Mouse (Mus musculus) forebrain, embryonic 11.5 days (tissue): ENCODE measurements at regions not wholly inside any gene's neighbourhood (a gene's known extent, or its start where the extent isn't known, plus 50 kb on each side); places are given as distances from the start of the nearest gene placed in this dataset.

Experiments
- ATAC-seq: fragments of 200-750 bp; cut with Nextera tagmentation; replicated peaks from 2 replicates; pipeline ENCODE4 v1.8.0; 2017; ENCODE audit warnings: moderate TSS enrichment; ENCODE audit not compliant: low FRiP score
- DNase-seq: peaks from one replicate; pipeline ENCODE4 v3.0.0-alpha.2; 2017; ENCODE audit warnings: low spot score
- H3K27ac ChIP-seq: fragments of 300-500 bp; sonication (generic); 2 replicates; pipeline ENCODE4 v1.5.1; 2014; ENCODE audit warnings: low read depth, low read length
- H3K27me3 ChIP-seq: fragments of 300-500 bp; sonication (generic); 2 replicates; pipeline ENCODE4 v1.6.1; 2014; ENCODE audit warnings: mild to moderate bottlenecking, low read length, mixed read lengths; ENCODE audit not compliant: control insufficient read depth, insufficient read depth
- H3K36me3 ChIP-seq: fragments of 300-500 bp; sonication (generic); 2 replicates; pipeline ENCODE4 v1.6.1; 2014; ENCODE audit warnings: mild to moderate bottlenecking, low read length, moderate library complexity, mixed read lengths; ENCODE audit not compliant: control insufficient read depth, insufficient read depth
- H3K4me1 ChIP-seq: fragments of 300-500 bp; sonication (generic); replicated peaks from 2 replicates; pipeline ENCODE4 v1.6.1; 2014; ENCODE audit warnings: low read length, mixed read lengths; ENCODE audit not compliant: control insufficient read depth, insufficient read depth
- H3K4me2 ChIP-seq: fragments of 300-500 bp; sonication (generic); 2 replicates; pipeline ENCODE4 v1.6.1; 2014; ENCODE audit warnings: low read depth, mild to moderate bottlenecking, low read length, moderate library complexity, mixed read lengths; ENCODE audit not compliant: severe bottlenecking
- H3K4me3 ChIP-seq: fragments of 300-500 bp; sonication (generic); 2 replicates; pipeline ENCODE4 v1.5.1; 2014; ENCODE audit warnings: low read depth, low read length
- H3K9ac ChIP-seq: fragments of 300-500 bp; sonication (generic); 2 replicates; pipeline ENCODE4 v1.6.1; 2014; ENCODE audit warnings: low read length
- H3K9me3 ChIP-seq: fragments of 300-500 bp; sonication (generic); 2 replicates; pipeline ENCODE4 v1.6.1; 2016; ENCODE audit warnings: low read length, mixed read lengths; ENCODE audit not compliant: control insufficient read depth
- WGBS: fragments of 180-500 bp; shearing (Covaris S2); extraction: QIAGEN DNeasy Blood & Tissue Kit; methylation state at CpG from one replicate; pipeline ENCODE4 v1.1.7; 2014; 5-methylcytosine and 5-hydroxymethylcytosine counted together

DNA sequence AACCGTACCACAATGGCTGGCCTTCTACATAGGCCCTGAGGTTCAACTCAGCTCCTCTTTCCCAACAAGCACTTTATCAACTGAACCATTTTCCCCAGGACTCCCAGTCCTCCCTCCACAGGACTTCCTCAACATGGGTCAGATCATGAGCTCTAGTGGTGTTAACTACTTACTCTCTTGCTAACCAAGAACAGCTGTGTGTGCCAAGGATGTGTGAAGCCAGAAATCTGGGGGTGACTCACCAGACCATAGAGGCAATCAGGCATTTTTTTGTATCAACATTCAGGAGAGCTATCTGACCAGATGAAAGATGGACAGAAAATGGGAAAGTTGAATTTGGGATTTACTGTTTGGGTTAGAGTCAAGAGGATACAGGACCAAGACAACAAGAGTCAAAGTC is 359.0 kb downstream of the En1 start:
- H3K27me3 ChIP-seq: peaks cover 6% of the 10 kb centered on the region; the same call in 1 of the 2 replicates
- ATAC-seq: no peak
- no peak overlapping the region for H3K9ac ChIP-seq
- H3K27ac ChIP-seq: no peak overlapping the region
- H3K4me3 ChIP-seq: no peak overlapping the region
- WGBS: 42% methylated on average over 1 of the region's 1 CpGs
- no peaks in the 10 kb centered on the region for H3K9me3 ChIP-seq
- DNase-seq: no peak
- no peaks in the 10 kb centered on the region for H3K4me1 ChIP-seq
- no peaks in the 10 kb centered on the region for H3K36me3 ChIP-seq
- no peak overlapping the region for H3K4me2 ChIP-seq

DNA sequence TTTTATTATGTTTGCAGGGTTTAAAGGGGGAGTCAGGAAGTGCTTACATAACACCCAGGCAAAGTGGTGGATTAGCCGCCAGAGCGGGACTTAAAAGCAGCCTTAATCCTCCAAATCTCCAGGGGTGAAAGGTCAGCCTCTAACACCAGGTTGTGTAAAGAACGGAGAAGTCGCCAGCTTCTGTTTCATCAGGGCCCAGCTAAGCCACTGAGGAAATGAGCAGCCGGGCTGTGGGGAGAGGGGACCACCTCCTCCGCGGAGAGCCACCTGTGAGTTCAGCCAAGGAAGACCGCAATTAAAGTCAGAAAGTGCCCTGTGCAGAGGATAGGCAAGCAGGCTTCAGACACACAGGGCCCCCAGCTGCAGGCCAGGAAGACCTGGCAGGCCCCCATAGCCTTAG is 359.8 kb downstream of the En1 start:
- peak; percentile 53; the same call in 1 of the 2 replicates for ATAC-seq
- H3K27me3 ChIP-seq: peaks cover 6% of the 10 kb centered on the region; the same call in 1 of the 2 replicates
- WGBS: 2% methylated on average over 8 of the region's 8 CpGs
- no peak overlapping the region for H3K4me3 ChIP-seq
- no peak overlapping the region for H3K9ac ChIP-seq
- no peaks in the 10 kb centered on the region for H3K36me3 ChIP-seq
- H3K4me1 ChIP-seq: no peaks in the 10 kb centered on the region
- no peak overlapping the region for H3K4me2 ChIP-seq
- no peak overlapping the region for H3K27ac ChIP-seq
- no peaks in the 10 kb centered on the region for H3K9me3 ChIP-seq
- DNase-seq: peak; percentile 53

- H3K9ac ChIP-seq: no peak overlapping the region
- DNase-seq: peak; percentile 52
- H3K27ac ChIP-seq: no peak overlapping the region
- peak overlapping the region; percentile 40; the same call in 1 of the 2 replicates for H3K4me2 ChIP-seq
- no peaks in the 10 kb centered on the region for H3K9me3 ChIP-seq
- H3K4me3 ChIP-seq: peak overlapping the region; percentile 5; the same call in 1 of the 2 replicates
- WGBS: 25% methylated on average over 14 of the region's 14 CpGs
- H3K4me1 ChIP-seq: no peaks in the 10 kb centered on the region
- ATAC-seq: peak; percentile 51; the same call in 1 of the 2 replicates
- H3K36me3 ChIP-seq: no peaks in the 10 kb centered on the region
- H3K27me3 ChIP-seq: peaks cover 6% of the 10 kb centered on the region; the same call in 1 of the 2 replicates
These were observed 361.4 kb downstream of the En1 start for GRCm38 (mm10) chr1:120963477-120964178.

- ATAC-seq (no peak), DNase-seq (no peak)
- Histone ChIP-seq H3K27me3 (peaks cover 6% of the 10 kb centered on the region; the same call in 1 of the 2 replicates), H3K36me3 (no peaks in the 10 kb centered on the region), H3K9me3 (no peaks in the 10 kb centered on the region), H3K9ac (no peak overlapping the region), H3K4me1 (no peaks in the 10 kb centered on the region), H3K4me3 (peak overlapping the region; percentile 5; the same call in 1 of the 2 replicates), H3K27ac (no peak overlapping the region), H3K4me2 (peak overlapping the region; percentile 40; the same call in 1 of the 2 replicates)
- WGBS: 53% methylated on average over 17 of the region's 17 CpGs
These were observed 361.9 kb downstream of the En1 start for GRCm38 (mm10) chr1:120964179-120964517.

DNA sequence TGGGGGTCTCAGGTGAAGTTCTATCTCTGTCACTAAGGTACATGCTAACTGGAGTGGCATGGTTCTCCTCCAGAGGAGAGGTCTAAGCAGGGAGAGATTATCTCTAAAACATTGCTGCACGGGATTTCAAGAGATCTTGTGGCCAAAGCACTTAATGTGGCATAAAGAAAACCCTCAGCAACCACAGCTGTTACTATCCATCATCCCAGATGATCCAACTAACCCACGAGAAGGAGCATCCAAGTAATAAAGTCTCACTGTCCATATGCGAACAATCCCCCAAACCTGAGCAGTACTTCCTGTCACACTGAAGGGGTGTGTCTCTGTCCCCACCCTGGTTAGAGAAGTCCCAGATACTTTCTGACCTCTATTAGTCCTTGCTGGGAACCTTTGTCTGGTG is 363.9 kb downstream of the En1 start:
- no peaks in the 10 kb centered on the region for H3K4me1 ChIP-seq
- no peaks in the 10 kb centered on the region for H3K36me3 ChIP-seq
- H3K4me3 ChIP-seq: no peak overlapping the region
- H3K4me2 ChIP-seq: no peak overlapping the region
- no peaks in the 10 kb centered on the region for H3K9me3 ChIP-seq
- DNase-seq (no peak), ATAC-seq (no peak)
- H3K9ac ChIP-seq: no peak overlapping the region
- H3K27ac ChIP-seq: no peak overlapping the region
- 0 out of 2 replicates have a peak, but pooled peaks cover 6% of the 10 kb centered on the region for H3K27me3 ChIP-seq
- WGBS: 79% methylated on average over 3 of the region's 3 CpGs

- WGBS: 93% methylated on average over 1 of the region's 1 CpGs
- H3K9ac ChIP-seq: no peak overlapping the region
- H3K4me3 ChIP-seq: no peak overlapping the region
- no peaks in the 10 kb centered on the region for H3K27me3 ChIP-seq
- ATAC-seq (no peak), DNase-seq (no peak)
- H3K4me1 ChIP-seq: no peaks in the 10 kb centered on the region
- no peak overlapping the region for H3K27ac ChIP-seq
- H3K36me3 ChIP-seq: no peaks in the 10 kb centered on the region
- no peaks in the 10 kb centered on the region for H3K9me3 ChIP-seq
- no peak overlapping the region for H3K4me2 ChIP-seq
These were observed 357.7 kb downstream of the Insig2 start for GRCm38 (mm10) chr1:120974661-120975060.

DNA sequence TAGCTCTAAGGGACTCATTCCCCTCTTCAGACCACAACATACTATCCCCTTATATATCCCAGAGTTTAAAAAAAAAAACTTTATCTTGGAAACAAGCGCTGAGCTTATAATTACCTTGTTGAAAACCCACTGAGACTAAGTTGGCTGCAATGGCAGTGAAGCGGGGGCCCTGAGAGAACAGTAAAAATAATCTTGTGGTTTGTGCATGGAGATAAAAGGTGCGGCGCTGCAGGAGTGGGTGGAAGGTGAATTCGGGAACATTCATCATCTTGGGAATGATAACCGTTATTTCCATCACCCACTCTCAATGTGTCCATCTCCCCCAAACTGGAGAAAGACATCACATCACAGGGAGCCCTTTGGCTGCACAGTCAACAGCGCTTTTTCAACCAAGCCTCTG is 327.9 kb downstream of the Insig2 start:
- no peak overlapping the region for H3K4me3 ChIP-seq
- no peaks in the 10 kb centered on the region for H3K36me3 ChIP-seq
- DNase-seq (no peak), ATAC-seq (no peak)
- no peaks in the 10 kb centered on the region for H3K4me1 ChIP-seq
- H3K27me3 ChIP-seq: no peaks in the 10 kb centered on the region
- no peak overlapping the region for H3K4me2 ChIP-seq
- 95% methylated on average over 7 of the region's 7 CpGs for WGBS
- H3K9me3 ChIP-seq: no peaks in the 10 kb centered on the region
- no peak overlapping the region for H3K27ac ChIP-seq
- no peak overlapping the region for H3K9ac ChIP-seq

DNA sequence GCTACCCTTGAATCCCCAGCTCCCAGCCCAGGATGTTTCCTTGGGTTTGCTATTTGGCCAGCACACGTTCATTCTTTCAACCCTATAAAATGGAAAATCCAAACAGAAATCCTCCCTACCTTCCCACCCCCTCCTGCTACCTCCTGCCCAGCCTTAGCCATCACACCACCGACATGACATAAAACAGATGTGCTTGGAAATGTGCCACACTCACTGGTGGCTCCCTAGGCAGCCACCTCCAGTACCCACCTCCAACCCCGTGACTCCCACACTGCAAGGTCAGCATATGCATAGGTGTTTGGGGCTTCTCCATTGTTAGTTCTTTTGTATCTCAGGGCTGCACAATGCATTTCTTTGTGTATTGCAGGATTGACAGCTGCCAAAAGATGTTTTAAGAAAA is 327.2 kb downstream of the Insig2 start:
- ATAC-seq: no peak
- Histone ChIP-seq H3K9me3 (no peaks in the 10 kb centered on the region), H3K4me1 (no peaks in the 10 kb centered on the region), H3K27me3 (no peaks in the 10 kb centered on the region), H3K36me3 (no peaks in the 10 kb centered on the region), H3K4me3 (no peak overlapping the region), H3K27ac (no peak overlapping the region), H3K9ac (no peak overlapping the region), H3K4me2 (no peak overlapping the region)
- DNase-seq: no peak
- 48% methylated on average over 3 of the region's 3 CpGs for WGBS

GRCm38 (mm10) chr1:121012126-121012525 is 320.3 kb downstream of the Insig2 start:
- no peak overlapping the region for H3K27ac ChIP-seq
- no peak overlapping the region for H3K9ac ChIP-seq
- ATAC-seq (no peak), DNase-seq (no peak)
- H3K4me2 ChIP-seq: no peak overlapping the region
- no peaks in the 10 kb centered on the region for H3K27me3 ChIP-seq
- no peak overlapping the region for H3K4me3 ChIP-seq
- H3K9me3 ChIP-seq: no peaks in the 10 kb centered on the region
- H3K4me1 ChIP-seq: no peaks in the 10 kb centered on the region
- H3K36me3 ChIP-seq: no peaks in the 10 kb centered on the region
